In genomic region chr12:46818856-46819347, GRCm38 (mm10) we compare ENCODE assay signal across 8 mouse cellular contexts. TPM values are rescaled to one million over a fixed set of nuclear protein-coding genes. Genes with fewer than 3 reads are reported as not detected.
DNase-seq lines count a peak whose midpoint lies in the region; ATAC-seq lines count a peak whose summit lies in the region.

Nova1 (minus strand) TSS chr12:46818929.

- peak within 1 kb of the TSS; percentile 99 for H3K9ac ChIP-seq in midbrain, embryonic 14.5 days (replicated peaks; ENCODE audit: low read length)

- peaks cover 4% of the 10 kb centered on the region; the same call in 1 of the 2 replicates for H3K4me1 ChIP-seq in limb, embryonic 10.5 days
- no peaks in the 10 kb centered on the region; the same call in none of the 2 replicates for H3K4me1 ChIP-seq in midbrain, embryonic 14.5 days (ENCODE audit: control insufficient read depth, insufficient read depth, low read length)

- H3K4me2 ChIP-seq in midbrain, embryonic 14.5 days (ENCODE audit: low read length) = peak within 1 kb of the TSS; percentile 73

- peak within 1 kb of the TSS; percentile 89 for H3K27ac ChIP-seq in limb, embryonic 10.5 days
- peak within 1 kb of the TSS; percentile 100 for H3K27ac ChIP-seq in midbrain, embryonic 14.5 days (replicated peaks; ENCODE audit: low read depth, low read length)

- no peaks in the 10 kb centered on the region for H3K36me3 ChIP-seq in limb, embryonic 10.5 days
- H3K36me3 ChIP-seq in midbrain, embryonic 14.5 days (ENCODE audit: control insufficient read depth, insufficient read depth, low read length) = no peaks in the 10 kb centered on the region

- peak within 1 kb of the TSS; percentile 85 for H3K4me3 ChIP-seq in limb, embryonic 10.5 days
- H3K4me3 ChIP-seq in midbrain, embryonic 14.5 days (replicated peaks; ENCODE audit: low read depth, low read length) = peak within 1 kb of the TSS; percentile 73

- no peaks in the 10 kb centered on the region for H3K9me3 ChIP-seq in limb, embryonic 10.5 days (replicated peaks)
- no peaks in the 10 kb centered on the region for H3K9me3 ChIP-seq in midbrain, embryonic 14.5 days (ENCODE audit: control insufficient read depth, low read length)

- WGBS in limb, embryonic 10.5 days = 11% methylated on average over 45 of the region's 68 CpGs
- 1% methylated on average over 62 of the region's 68 CpGs for WGBS in midbrain, embryonic 14.5 days

- peak; percentile 76 for DNase-seq in embryo, embryonic 10 days (ENCODE audit: low spot score)
- DNase-seq in embryo, embryonic 11 days = no peak
- peak; percentile 78 for DNase-seq in embryo, embryonic 9.5 days (ENCODE audit: extremely low spot score)
- peak; percentile 97 for DNase-seq in heart, adult 11 months
- peak; percentile 24 for DNase-seq in kidney, adult 11 months
- peak; percentile 79 for DNase-seq in limb, embryonic 10.5 days (ENCODE audit: low spot score)
- DNase-seq in midbrain, embryonic 14.5 days = no peak
- peak; percentile 44 for DNase-seq in telencephalon, adult 2 months (ENCODE audit: low read depth, low spot score)

- H3K27me3 ChIP-seq in limb, embryonic 10.5 days (ENCODE audit: low read depth, poor library complexity, severe bottlenecking) = peaks cover 42% of the 10 kb centered on the region
- no peaks in the 10 kb centered on the region for H3K27me3 ChIP-seq in midbrain, embryonic 14.5 days (ENCODE audit: control insufficient read depth, insufficient read depth, low read length)

- peak; percentile 87 for ATAC-seq in midbrain, embryonic 14.5 days (ENCODE audit: low FRiP score, low TSS enrichment)

RNA-seq across cellular contexts. Expression of gene Nova1, which starts in this region (rescaled TPM):
- polyA plus RNA-seq in limb, embryonic 10.5 days (2016; fragmentation: Nextera tagmentation; extraction: Ambion mirVana) = 1.1 and 1.3 TPM in 2 replicates
- polyA plus RNA-seq in midbrain, embryonic 14.5 days (2014; fragmentation: Nextera tagmentation; extraction: Ambion mirVana) = 147 and 148 TPM in 2 replicates

Comparison
In these comparisons a context has a peak if more than half of its experiments do, and no peak if none do; other contexts are left out.
1. RNA of gene Nova1 (polyA plus RNA-seq): 147 to 148 TPM in midbrain, embryonic 14.5 days; 1.1 to 1.3 TPM in limb, embryonic 10.5 days; every median in the first group is over 10 times any median in the second.
2. DNase-seq: peak in embryo, embryonic 10 days (single experiment), embryo, embryonic 9.5 days (single experiment), heart, adult 11 months (single experiment), kidney, adult 11 months (single experiment), limb, embryonic 10.5 days (single experiment) and telencephalon, adult 2 months (single experiment); none in embryo, embryonic 11 days (single experiment) and midbrain, embryonic 14.5 days (single experiment).